Mouse (Mus musculus): ENCODE data around the gene Prox2. TPM values are rescaled to one million over a fixed set of nuclear protein-coding genes. Genes with fewer than 3 reads are reported as not detected.
"Not testable (repeated sequence)": the region's sequence is repeated elsewhere in the genome, so short reads cannot be mapped to it uniquely, and the experiment has no call there.

The Prox2 gene
- polyA plus RNA-seq, 1 experiment from 2014 or later: 3.9 TPM

DNA sequence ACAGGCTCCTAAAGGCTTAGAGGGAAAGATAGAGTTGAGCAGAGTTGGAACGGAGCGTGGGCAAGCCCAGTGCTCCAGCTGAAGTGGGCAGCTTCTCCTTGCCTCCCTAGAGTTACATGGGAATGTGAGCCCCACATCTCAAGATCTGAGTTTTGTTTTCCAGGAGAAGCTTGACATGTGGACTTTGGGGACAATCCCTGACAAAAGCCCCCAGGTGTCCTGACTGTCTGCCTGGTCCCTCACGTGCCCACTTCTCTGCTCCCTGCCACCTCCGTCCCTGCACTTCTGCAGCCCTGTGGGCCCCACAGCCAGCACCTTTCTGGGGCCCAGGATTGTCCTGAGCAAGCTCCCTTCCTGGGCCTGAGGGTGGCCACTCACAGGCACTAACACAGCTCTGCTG is 34.3 kb upstream of the Prox2 start:
- H3K4me1 ChIP-seq: peaks cover 31% of the 10 kb centered on the region
- no peaks in the 10 kb centered on the region for H3K9me3 ChIP-seq
- ATAC-seq (ENCODE audit: insufficient number of reproducible peaks, low FRiP score, low TSS enrichment, low read depth): no peak
- WGBS: 92% methylated on average over 4 of the region's 4 CpGs
- no peak overlapping the region for H3K4me3 ChIP-seq
- H3K4me2 ChIP-seq: no peak overlapping the region
- no peaks in the 10 kb centered on the region for H3K36me3 ChIP-seq
- no peak overlapping the region for H3K9ac ChIP-seq
- 0 out of 2 replicates have a peak, but pooled peaks cover 8% of the 10 kb centered on the region for H3K27me3 ChIP-seq
- peak overlapping the region; percentile 67; the same call in 1 of the 2 replicates for H3K27ac ChIP-seq

GRCm38 (mm10) chr12:85144276-85144675 is 33.7 kb upstream of the Prox2 start:
- H3K27me3 ChIP-seq; H3K9me3 ChIP-seq; H3K36me3 ChIP-seq; H3K9ac ChIP-seq; ATAC-seq (ENCODE audit: insufficient number of reproducible peaks, low FRiP score, low TSS enrichment, low read depth); H3K4me3 ChIP-seq; H3K27ac ChIP-seq; H3K4me2 ChIP-seq: not testable (repeated sequence)
- 57% methylated on average over 2 of the region's 2 CpGs for WGBS
- H3K4me1 ChIP-seq: peaks cover 31% of the 10 kb centered on the region

DNA sequence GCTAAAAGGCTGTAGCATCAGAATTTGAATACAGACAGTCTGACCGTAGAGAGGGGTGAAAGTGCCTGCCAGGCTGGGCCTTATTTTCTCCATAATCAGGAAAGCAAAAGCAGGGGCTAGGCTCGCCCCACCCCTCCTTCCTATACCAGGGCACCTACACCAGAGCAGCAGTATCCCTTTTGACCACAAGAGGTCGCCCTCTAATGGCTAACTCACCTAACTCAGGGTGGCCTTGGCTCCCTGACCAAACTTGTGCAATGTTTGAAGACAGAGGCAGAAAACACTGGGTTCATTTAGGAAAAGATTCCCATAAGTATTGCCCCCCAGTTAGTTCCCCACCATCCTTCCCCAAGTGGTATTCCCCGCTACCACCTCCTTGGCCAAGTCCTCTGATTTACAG is 32.2 kb upstream of the Prox2 start:
- no peak overlapping the region for H3K4me2 ChIP-seq
- H3K4me3 ChIP-seq: no peak overlapping the region
- ATAC-seq (ENCODE audit: insufficient number of reproducible peaks, low FRiP score, low TSS enrichment, low read depth): no peak
- no peaks in the 10 kb centered on the region for H3K9me3 ChIP-seq
- no peak overlapping the region for H3K9ac ChIP-seq
- H3K4me1 ChIP-seq: peaks cover 31% of the 10 kb centered on the region
- H3K27me3 ChIP-seq: 0 out of 2 replicates have a peak, but pooled peaks cover 3% of the 10 kb centered on the region
- H3K27ac ChIP-seq: peak overlapping the region; percentile 1; the same call in 1 of the 2 replicates
- H3K36me3 ChIP-seq: no peaks in the 10 kb centered on the region
- 12% methylated on average over 4 of the region's 4 CpGs for WGBS

- Histone ChIP-seq H3K36me3 (no peaks in the 10 kb centered on the region), H3K4me1 (peaks cover 24% of the 10 kb centered on the region), H3K9me3 (no peaks in the 10 kb centered on the region), H3K27me3 (0 out of 2 replicates have a peak, but pooled peaks cover 3% of the 10 kb centered on the region), H3K9ac (no peak overlapping the region), H3K4me3 (no peak overlapping the region), H3K4me2 (no peak overlapping the region), H3K27ac (no peak overlapping the region)
- 79% methylated on average over 6 of the region's 6 CpGs for WGBS
- ATAC-seq (ENCODE audit: insufficient number of reproducible peaks, low FRiP score, low TSS enrichment, low read depth): no peak
Observed at GRCm38 (mm10) chr12:85141096-85141495, 30.5 kb upstream of the Prox2 start.

DNA sequence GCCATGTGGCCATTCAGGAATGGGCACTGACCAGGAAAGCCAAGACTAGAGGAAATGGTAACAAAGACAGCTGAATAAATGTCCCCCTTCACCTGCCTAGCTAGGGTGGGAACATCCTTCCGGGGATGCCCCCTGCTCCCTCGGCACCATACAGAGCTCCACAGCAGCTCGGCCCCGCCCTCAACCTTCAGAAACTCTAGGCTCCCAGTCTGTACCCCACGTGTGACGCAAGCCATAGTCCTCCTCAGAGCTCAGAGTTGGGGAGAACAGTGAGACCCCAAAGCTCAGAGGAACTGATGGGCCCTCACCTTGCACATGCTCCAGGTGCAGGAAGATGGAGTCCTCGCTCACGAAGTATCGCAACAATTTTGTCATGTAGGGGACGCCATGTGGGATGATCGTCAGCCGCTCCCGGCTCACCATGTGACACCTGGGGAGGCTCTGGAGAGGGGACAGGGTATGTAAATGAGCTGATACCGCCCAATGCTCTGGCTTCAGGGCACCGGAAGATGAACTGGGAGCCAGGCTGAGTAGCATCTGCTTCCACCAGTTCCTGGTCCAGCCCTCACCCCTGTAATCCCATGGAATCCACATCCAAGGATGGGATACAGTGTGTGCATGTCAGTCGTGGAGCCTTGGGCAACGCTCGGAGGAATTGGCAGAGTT is 29.6 kb upstream of the Prox2 start:
- peaks cover 7% of the 10 kb centered on the region for H3K36me3 ChIP-seq
- peaks cover 22% of the 10 kb centered on the region for H3K4me1 ChIP-seq
- no peak overlapping the region for H3K27ac ChIP-seq
- H3K4me2 ChIP-seq: 0 out of 2 replicates have a peak overlapping the region, but pooled peaks have one; percentile 5
- WGBS: 38% methylated on average over 18 of the region's 18 CpGs
- H3K4me3 ChIP-seq: no peak overlapping the region
- H3K9ac ChIP-seq: no peak overlapping the region
- no peaks in the 10 kb centered on the region for H3K9me3 ChIP-seq
- 0 out of 2 replicates have a peak, but pooled peaks cover 3% of the 10 kb centered on the region for H3K27me3 ChIP-seq
- ATAC-seq (ENCODE audit: insufficient number of reproducible peaks, low FRiP score, low TSS enrichment, low read depth): no peak

DNA sequence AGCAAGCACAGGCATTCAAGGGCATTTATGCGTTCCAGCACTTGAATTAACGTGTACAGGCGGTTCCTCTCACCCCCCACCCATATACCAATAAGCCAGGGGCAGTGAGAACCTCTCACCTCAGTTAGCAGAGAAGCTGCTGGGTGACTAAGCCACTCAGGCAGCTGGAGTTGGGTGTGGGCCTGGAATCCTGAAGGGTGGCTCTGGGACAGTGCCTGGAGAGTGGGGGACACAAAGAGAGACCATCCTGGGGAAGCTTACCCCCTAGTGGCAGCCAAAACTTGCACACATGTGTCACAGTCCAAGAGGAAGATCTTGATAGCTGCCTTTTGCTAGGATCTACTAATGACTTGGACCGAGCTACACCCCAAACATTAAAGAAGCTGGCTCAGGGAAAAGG is 26.1 kb upstream of the Prox2 start:
- no peak overlapping the region for H3K4me2 ChIP-seq
- no peak for ATAC-seq (ENCODE audit: insufficient number of reproducible peaks, low FRiP score, low TSS enrichment, low read depth)
- WGBS: 68% methylated on average over 4 of the region's 4 CpGs
- H3K9me3 ChIP-seq: no peaks in the 10 kb centered on the region
- H3K36me3 ChIP-seq: peaks cover 37% of the 10 kb centered on the region
- 0 out of 2 replicates have a peak, but pooled peaks cover 3% of the 10 kb centered on the region for H3K27me3 ChIP-seq
- peaks cover 10% of the 10 kb centered on the region for H3K4me1 ChIP-seq
- no peak overlapping the region for H3K9ac ChIP-seq
- H3K27ac ChIP-seq: no peak overlapping the region
- no peak overlapping the region for H3K4me3 ChIP-seq

DNA sequence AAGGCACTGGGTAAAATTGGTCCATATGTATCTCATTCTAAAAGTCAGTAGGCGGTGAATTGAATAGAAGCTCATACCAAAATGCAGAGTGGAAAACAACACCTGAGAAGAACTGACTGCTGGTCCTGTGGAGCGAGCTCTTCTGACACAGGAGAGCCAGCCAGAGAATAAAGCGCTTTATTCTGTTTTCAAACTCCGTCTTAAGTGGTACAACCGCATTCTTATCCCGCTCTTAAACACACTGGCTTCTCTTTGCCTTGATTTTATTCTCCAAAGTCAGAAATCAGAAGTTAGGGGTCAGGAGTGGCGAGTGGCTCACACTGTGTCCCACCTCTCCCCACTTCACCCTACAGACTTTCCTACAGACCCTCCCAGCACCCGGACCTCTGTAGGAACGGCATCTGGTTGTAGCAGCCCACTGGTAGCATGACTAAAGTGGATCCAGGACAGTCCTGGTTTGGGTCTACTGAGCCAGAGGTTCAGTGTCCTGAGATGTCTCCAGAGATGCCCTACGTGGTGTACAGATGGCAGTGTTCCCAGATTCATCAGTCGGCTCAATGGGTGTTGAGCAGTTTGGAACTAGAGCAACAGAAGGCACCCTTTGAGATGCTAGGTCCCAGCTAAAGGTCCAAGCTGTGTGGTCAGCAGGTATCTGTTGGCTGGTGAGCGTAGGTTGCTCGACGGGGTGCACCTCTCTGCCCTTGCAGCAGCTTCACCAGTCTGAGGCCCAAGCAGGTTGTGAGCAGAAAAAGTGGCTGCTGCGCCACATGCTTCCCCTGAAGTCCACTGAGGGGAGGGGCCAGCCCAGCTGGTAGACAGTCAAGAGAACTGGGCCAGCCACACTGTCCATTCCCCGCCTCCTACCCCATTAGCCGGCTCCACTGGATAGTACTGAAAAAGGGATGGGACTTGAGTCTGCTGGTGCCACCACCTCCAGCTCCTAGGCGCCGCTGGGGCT is 25.2 kb upstream of the Prox2 start:
- H3K4me1 ChIP-seq: peaks cover 10% of the 10 kb centered on the region
- no peak overlapping the region for H3K9ac ChIP-seq
- no peak overlapping the region for H3K4me3 ChIP-seq
- H3K27me3 ChIP-seq: 0 out of 2 replicates have a peak, but pooled peaks cover 3% of the 10 kb centered on the region
- H3K36me3 ChIP-seq: peaks cover 44% of the 10 kb centered on the region
- no peak for ATAC-seq (ENCODE audit: insufficient number of reproducible peaks, low FRiP score, low TSS enrichment, low read depth)
- no peak overlapping the region for H3K4me2 ChIP-seq
- no peak overlapping the region for H3K27ac ChIP-seq
- H3K9me3 ChIP-seq: no peaks in the 10 kb centered on the region
- WGBS: 75% methylated on average over 19 of the region's 19 CpGs

DNA sequence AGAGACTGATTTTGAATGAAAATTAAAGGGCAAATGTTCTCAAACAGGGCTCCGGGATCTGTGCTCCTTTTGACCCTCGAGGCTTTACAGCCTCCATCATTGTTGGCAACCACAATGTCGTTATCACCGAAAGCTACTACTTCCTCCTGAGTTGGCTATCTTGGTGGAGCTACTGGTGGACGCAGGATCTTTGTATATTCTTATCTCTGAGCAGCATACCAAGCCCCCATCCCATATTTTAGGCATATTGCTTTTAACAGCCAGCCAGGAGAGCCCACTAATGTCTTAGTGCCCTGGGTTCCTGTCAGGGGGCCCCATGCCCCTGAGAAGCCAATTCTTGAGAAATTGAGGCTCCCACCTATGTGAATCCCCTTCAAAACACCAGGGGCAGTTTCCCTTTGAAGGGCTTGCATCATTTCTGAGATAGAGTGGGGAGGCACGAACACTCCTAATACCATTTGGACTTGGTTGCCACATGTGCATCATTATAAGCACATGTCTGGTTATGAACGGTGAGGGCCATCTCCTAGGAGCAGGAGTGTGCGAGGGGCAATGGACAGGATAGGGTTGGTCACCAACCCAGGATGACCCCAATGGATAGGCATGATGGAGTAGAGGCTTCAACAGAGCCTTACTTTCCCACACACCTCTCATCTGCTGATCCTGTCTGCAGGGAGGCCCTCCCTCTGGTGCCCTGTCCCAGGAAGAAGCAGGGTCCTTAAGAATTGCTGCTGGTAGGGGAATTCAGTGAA is 23.7 kb upstream of the Prox2 start:
- no peak overlapping the region for H3K27ac ChIP-seq
- H3K27me3 ChIP-seq: no peaks in the 10 kb centered on the region
- no peak overlapping the region for H3K4me2 ChIP-seq
- WGBS: 79% methylated on average over 8 of the region's 8 CpGs
- H3K9me3 ChIP-seq: no peaks in the 10 kb centered on the region
- no peak overlapping the region for H3K4me3 ChIP-seq
- H3K36me3 ChIP-seq: peaks cover 60% of the 10 kb centered on the region
- peaks cover 7% of the 10 kb centered on the region for H3K4me1 ChIP-seq
- no peak for ATAC-seq (ENCODE audit: insufficient number of reproducible peaks, low FRiP score, low TSS enrichment, low read depth)
- no peak overlapping the region for H3K9ac ChIP-seq

GRCm38 (mm10) chr12:85131361-85131760 is 20.8 kb upstream of the Prox2 start:
- peaks cover 7% of the 10 kb centered on the region for H3K4me1 ChIP-seq
- no peaks in the 10 kb centered on the region for H3K27me3 ChIP-seq
- H3K4me2 ChIP-seq: no peak overlapping the region
- H3K9me3 ChIP-seq: no peaks in the 10 kb centered on the region
- no peak for ATAC-seq (ENCODE audit: insufficient number of reproducible peaks, low FRiP score, low TSS enrichment, low read depth)
- H3K36me3 ChIP-seq: peaks cover 81% of the 10 kb centered on the region
- H3K4me3 ChIP-seq: no peak overlapping the region
- no peak overlapping the region for H3K27ac ChIP-seq
- H3K9ac ChIP-seq: no peak overlapping the region
- WGBS: 84% methylated on average over 6 of the region's 6 CpGs

DNA sequence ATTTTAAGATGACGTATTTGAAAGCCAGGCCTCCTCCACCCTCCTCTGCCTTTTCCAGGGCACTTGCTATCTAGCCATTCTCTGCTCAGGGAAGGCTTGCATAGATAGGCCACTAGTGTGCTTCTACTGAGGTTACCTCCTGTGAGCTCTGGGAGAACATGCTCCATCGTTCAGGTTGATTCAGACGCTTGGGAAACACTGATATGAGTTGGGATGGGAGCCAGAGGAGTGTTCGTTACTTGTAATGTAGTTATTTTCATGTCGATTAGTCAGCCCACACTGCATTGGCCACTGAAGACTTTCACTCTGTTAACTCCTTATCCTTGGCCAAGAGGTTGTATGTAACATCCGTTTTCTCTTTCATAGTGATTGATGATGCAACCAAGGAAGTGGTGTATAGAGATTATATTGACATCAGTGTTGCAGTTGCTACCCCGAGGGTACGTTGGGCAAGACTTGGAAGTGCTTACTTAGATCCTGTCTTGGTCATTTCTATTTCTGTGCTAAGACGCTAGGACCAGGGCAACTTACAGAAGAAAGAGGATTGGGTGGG is 18.9 kb upstream of the Prox2 start:
- Histone ChIP-seq H3K36me3 (peaks cover 82% of the 10 kb centered on the region), H3K27me3 (no peaks in the 10 kb centered on the region), H3K9ac (no peak overlapping the region), H3K4me3 (no peak overlapping the region), H3K4me2 (no peak overlapping the region), H3K4me1 (no peaks in the 10 kb centered on the region), H3K9me3 (no peaks in the 10 kb centered on the region), H3K27ac (no peak overlapping the region)
- ATAC-seq (ENCODE audit: insufficient number of reproducible peaks, low FRiP score, low TSS enrichment, low read depth): no peak
- 94% methylated on average over 9 of the region's 9 CpGs for WGBS

DNA sequence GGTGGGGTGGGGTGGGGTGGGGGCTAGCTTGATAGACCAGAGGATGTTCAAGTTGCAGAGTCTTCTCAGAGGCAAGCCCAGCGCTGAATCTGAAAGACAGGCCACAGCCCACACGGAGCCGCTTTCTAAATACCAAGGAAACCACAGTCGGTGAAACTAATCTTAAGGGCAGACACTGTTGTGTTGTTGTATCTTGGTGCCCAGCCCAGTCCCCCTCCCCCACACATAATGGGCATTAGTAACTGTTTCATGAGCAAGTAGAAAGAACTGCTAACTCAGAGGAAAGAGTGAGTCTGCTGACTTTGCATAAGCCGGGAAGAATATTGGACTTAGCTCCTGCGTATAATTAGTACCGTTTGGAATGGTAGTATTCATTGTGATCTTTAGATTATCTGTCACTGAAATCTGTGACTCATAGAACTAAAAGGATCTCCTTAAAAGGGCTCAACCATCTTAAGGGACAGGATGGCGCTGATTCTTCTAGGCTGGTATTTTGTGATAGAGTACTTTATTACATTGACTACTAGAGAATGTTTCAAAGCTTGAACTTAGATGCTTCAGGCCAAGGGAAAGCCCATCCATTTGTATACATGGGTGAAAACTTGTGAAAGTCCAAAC is 16.5 kb upstream of the Prox2 start:
- no peaks in the 10 kb centered on the region for H3K9me3 ChIP-seq
- no peaks in the 10 kb centered on the region for H3K4me1 ChIP-seq
- no peak overlapping the region for H3K4me2 ChIP-seq
- no peak for ATAC-seq (ENCODE audit: insufficient number of reproducible peaks, low FRiP score, low TSS enrichment, low read depth)
- 78% methylated on average over 8 of the region's 8 CpGs for WGBS
- no peak overlapping the region for H3K27ac ChIP-seq
- peaks cover 83% of the 10 kb centered on the region for H3K36me3 ChIP-seq
- H3K9ac ChIP-seq: no peak overlapping the region
- H3K27me3 ChIP-seq: no peaks in the 10 kb centered on the region
- no peak overlapping the region for H3K4me3 ChIP-seq
